Mouse (Mus musculus) adrenal gland, adult 2 months (tissue): Measurements from ENCODE around the gene T2. TPM values are rescaled to one million over a fixed set of nuclear protein-coding genes. Genes with fewer than 3 reads are reported as not detected.

ENCODE experiments used
- DNase-seq: peaks from one replicate; pipeline ENCODE4 v3.0.0; 2021
- polyA plus RNA-seq: library from polyadenylated mRNA; depleted of rRNA; stranded (reverse); fragments of >200 nt; gene quantifications from 2 replicates; pipeline ENCODE4 v1.2.3, GENCODE M21; 2012
- total RNA-seq, 2 experiments: library from RNA; stranded (reverse); gene quantifications; 2 replicates each; pipeline ENCODE4 v1.2.3; 2021

The T2 gene
- total and polyA plus RNA-seq, 3 experiments = not detected

DNA sequence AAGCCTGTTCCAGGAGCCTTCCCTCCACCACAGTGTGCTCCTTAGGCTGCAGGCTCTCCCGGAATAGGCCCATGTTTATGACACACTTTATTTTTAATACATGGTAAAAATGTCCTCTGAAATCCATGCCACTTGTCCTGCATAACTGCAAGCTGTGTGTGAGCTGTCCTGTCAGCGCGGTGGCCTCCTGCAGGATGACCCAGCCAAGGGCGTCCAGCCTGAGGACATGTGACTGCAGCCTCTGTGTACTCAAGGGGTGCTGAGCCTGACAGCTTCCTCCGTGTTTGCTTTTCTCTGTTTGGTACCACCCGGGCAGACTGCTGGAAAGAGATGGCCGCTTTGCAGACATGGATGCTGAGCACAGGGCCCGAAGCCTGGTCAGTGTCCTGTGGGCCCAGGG, 61.1 kb downstream of the T2 start:
- DNase-seq = no peak

DNA sequence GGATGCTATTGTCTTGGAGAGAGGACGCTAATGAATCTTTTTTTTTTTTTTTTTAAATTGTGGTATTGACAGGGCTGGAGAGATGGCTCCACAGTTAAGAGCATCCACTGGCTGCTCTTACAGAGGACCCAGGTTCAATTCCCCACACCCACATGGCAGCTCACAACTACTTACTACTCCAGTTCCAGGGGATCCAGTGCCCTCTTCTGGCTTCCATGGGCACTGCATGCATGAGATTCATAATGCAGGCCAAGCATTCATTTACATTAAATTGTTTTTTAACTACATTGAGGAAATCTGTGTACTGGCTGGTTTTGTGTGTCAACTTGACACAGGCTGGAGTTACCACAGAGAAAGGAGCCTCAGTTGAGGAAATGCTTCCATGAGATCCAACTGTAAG, 64.9 kb downstream of the T2 start:
- DNase-seq = no peak

DNA sequence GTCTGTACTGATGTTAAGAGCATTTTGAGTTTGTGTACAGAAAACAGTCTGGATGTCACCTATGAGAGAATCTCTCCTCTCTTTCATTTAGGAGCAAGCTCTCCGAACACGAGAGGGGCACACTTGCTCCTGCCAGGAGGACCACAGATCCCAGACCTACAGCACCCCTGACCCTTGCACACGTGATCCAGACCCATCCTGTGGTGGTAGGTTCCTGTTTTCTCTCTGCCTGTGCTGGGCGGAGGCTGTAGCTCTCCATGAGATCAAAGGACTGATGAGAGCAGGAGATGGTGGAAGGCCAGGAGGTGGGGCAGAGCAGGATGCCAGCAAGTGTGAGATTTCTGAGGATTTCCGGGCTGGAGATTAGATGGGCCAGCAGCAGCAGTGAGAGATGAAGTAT, 65.7 kb downstream of the T2 start:
- DNase-seq = no peak

DNA sequence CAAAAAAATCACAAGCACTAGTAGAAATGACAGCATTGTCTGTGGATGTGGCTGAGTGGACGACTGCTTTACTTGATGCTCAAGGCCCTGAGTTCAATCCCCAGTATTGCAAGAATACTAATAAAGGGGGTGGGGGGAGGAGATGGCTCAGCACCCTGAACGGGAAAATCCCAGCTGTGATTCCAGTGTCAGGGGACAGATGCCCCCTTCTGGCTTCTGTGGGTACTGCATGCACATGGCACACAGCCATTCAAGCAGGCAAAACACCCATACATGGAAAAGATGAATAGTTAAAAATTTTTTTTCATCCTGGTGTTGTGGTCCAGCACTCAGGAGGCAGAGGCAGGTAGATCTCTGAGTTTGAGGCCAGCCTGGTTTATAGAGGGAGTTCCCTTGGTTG, 67.5 kb downstream of the T2 start:
- no peak for DNase-seq

DNA sequence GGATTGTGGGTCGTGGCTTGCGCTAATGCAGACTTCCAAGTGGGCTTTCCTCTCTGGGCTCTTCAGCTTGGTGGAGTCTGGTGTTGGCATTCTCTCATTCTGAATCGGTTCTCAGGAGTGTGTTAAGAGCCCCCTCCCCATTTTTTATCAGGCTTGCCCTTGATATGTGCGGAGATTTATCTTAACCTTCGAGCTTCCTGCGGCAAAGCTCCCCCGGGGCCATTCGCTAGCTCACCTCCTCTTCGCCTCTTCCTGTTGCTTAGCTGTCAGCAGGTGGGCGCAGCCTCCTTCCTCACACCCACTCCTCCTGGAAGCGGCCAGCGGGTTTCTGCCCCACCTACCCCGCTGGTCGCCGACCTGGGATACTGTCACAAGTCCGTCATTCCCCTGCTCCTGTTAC, 73.6 kb downstream of the T2 start:
- no peak for DNase-seq

DNA sequence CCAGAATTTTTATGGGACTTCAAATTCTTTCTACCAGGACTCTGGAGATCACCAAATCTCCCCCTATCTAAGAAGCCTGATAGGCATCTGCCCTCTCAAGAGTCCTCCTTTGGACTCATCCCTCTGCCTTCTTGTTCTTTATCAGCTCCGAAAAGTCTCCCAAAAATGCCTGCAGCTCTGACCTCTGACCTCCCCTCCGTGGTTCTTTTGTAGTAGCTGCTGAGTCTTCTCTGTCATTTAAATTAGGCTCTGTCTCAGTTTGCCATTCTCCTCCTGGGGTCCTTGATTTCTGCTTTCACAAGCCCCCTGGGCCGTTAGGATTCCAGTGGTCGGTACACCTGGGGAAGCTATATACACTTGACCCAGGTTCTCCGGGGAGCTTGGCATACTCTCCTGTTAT, 74.1 kb downstream of the T2 start:
- no peak for DNase-seq

DNA sequence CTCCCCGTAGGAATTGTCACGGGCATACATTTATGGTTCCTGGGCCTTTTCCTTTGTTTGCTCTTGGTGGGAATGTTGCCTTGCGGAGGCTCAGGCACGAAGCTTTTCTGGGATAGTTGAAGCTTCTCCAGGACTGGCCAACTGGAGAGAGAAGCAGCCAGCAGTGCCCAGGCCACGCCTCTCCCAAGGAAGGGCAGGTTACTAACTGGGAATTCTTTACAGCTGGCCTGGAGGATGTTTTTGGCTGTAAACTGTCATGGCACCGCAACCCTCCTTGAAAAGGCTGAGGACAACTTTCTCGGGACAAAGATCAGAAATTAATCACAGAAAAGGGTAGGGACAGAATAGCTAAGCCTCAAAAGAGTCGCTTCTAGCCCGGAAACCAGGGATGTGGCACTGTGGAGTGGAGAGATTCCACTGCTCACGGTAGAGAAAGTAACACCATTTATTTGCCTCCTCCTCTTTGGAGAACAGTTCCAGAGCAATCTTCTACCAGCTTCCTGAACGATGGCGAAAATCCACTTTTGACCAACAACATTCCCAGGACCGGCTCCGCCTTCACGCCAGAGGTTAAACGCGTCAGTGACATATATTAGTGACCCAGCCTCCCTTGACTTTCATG, 76.5 kb downstream of the T2 start:
- no peak for DNase-seq

DNA sequence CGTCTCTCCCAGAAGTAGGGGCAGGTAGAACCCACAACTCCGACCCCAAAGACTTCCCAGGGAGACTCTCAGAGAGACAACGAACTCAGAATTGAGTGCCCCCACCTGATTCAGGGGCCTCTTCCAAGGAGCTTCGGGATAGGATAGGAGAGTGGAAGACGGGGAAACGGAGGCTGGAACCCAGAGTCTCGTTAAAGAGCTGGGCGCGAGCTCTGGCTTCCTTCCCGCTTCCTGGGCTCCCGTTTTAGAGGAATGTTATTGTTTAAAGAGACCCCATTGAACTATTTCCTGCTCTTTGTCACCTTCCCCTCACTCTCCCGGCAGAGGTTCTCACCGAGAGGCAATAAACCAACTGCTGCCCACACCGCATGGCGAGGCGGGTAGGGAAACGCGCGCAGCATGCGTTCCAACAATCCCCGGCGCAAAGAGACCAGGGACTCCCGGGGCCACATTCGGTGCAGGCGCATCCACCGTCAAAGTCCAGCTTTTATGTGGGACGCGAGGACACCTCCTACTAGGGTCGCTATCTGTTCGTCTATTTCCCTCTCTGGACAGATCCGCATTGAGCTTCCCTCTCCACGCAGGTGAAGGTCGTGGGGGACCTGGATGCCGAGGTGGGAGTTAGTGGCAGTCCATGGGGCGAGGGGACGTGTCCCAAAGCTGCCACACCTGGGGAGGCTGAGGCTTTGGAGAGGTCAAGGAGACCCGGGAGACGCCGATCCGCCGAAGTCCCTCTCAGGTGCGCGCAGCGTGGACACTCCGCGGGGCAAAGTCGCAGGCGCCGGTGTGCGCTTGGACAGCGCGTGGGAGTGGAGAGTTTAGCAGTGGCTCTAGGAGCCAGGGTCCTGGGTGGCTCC, 77.6 kb downstream of the T2 start:
- DNase-seq = no peak

DNA sequence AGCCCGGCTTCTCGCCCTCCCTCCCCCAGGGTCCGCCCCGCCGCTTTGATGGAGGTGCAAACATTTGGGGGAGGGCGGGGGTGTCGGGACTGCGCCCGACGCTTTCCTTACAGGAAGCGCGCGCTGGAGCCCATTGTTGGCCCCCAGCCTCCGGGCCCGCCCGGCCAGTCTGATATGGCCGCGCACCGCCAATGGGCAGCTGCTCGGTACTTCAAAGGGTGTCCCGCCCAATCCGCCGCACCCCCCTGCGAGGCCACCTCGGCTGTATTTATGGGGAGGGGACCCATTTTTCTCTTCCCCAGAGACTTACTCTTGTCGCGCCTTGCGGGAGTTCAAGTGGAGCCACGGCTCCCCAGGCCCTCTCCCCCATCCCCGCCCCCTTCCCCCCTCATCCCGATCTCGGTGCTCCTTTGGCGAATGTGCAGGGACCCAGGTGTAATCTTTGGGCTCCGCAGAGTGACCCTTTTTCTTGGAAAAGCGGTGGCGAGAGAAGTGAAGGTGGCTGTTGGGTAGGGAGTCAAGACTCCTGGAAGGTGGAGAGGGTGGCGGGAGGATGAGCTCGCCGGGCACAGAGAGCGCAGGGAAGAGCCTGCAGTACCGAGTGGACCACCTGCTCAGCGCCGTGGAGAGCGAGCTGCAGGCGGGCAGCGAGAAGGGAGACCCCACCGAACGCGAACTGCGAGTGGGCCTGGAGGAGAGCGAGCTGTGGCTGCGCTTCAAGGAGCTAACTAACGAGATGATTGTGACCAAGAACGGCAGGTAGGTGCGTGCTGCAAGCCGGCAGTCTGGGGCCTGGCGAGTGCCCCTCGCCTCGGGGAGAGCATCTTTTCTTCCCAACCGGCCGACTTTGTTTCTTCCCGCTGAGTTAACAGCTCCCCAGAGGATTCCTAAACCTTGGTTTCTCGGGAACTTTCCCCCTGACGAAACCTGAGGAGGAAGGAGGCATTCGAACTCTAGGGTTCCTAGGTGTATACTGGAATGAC, 78.5 kb downstream of the T2 start, which contains the start of gene T:
Gene T, plus strand, starts transcription at position 446 of the 983 bp plus-strand sequence.
- no peak for DNase-seq

DNA sequence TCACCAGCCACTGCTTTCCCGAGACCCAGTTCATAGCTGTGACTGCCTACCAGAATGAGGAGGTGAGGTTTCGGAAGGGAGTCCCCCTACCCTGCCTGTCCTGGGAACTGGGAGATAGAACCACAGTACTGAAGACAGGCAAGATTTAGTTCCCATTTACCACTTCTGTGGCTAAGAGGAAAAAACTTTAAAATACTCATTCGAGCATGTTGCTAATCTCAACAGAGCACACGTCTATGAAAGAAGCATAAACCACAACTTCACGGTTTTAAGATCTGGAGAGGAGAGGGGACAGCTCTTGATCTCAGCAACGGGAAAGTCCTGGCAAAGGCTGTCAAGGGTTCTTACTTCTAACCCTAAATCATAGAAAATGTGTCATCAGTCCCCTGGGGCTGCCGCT, 80.4 kb downstream of the T2 start:
- no peak for DNase-seq

DNA sequence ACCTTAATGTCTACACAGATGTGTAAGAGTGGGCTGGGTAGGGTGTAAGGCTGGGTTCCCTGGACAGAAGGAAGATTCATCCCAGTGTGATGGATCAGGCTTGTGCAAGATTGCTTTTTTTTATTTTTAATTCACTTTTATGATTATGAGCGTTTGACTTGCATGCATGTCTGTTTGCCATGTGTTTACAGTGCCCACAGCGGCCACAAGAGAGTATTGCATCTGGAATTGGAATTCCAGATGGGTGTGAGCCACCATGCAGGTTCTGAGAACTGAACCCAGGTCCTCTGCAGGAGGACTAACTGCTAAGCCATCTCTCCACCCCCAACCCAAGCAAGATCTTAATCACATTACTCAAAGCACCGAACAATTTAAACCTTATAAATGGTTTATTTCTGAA, 88.3 kb downstream of the T2 start:
- no peak for DNase-seq

DNA sequence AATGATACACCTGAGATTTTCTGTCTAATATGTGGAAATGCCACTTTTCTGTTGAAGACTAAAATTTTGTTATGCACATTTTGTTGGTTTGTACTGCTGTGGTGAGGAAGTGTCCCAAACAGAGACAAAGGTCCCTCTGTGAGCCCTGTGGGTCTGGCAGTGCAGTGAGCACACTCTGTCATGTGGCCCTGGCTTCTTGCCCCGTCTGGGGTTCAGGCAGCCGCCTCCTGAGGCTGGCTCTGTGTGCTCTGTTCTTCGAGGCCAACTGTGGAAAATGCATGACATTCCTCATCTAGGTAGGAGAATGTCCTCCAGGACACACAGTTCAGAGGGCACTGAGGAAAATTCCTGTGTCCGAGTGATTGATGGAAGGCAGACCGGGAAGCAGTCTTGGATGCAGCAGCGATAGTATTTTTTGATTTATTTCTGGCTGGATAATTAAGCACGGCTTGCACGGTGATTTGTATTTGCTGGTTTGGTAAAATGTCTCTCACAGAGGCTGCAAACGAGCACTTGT, 91.9 kb downstream of the T2 start:
- no peak for DNase-seq

DNA sequence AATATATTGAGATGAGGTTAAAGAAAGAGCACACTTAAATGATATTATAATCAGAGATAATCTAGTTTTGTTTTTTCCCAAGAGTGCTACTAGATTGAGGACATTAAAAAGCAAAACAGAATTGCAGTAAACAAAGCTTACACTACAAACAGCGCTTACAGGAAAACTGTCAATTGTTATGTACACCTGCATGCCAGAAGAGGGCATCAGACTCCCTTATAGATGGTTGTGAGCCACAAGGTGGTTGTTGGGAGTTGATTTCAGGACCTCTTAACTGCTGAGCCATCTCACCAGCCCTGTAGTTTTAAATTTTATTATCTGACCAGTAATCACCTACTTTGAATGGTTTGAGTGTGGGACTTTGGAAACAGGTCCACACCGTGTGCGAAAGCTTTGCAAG, 92.5 kb downstream of the T2 start:
- DNase-seq = no peak

DNA sequence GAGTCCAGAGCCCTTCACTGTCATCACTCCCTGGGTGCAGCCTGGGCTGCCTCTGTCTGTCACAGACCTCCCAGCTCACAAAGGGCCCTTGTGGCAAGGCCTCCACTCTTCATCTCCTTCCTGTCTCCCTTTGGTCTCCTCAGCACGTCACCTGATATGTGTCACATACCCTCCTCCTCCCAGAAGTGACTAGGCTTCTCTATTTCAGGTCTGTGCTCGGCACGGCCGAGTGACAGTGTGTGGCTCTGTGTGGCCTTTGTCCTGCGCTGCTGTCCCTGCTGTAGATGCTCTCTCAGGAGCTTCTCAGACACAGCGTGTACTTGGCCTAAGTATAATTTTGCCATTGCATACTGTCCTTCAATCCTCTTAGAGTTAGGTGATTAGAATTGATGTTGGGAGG, 99.4 kb downstream of the T2 start:
- no peak for DNase-seq

DNA sequence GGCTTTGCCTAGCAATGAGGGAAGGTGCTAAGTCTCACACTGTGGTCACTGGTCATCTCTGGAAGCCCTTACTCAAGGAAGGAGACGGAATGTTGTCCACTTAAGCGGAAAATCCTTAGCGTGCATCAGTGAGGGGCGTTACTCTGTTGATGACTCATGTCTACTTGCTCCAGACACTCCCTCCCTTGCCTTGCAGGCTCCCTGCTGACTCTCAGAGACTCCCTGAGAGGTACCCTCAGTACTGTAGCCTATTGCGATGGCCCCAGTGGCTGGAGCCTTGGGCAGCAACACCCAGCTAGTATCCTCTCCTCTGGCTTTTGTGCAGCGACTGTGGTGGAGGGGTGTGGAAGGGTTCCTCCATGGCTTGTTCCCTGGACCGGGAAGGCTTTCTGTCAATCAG, 99.8 kb downstream of the T2 start:
- peak; percentile 11 for DNase-seq

DNA sequence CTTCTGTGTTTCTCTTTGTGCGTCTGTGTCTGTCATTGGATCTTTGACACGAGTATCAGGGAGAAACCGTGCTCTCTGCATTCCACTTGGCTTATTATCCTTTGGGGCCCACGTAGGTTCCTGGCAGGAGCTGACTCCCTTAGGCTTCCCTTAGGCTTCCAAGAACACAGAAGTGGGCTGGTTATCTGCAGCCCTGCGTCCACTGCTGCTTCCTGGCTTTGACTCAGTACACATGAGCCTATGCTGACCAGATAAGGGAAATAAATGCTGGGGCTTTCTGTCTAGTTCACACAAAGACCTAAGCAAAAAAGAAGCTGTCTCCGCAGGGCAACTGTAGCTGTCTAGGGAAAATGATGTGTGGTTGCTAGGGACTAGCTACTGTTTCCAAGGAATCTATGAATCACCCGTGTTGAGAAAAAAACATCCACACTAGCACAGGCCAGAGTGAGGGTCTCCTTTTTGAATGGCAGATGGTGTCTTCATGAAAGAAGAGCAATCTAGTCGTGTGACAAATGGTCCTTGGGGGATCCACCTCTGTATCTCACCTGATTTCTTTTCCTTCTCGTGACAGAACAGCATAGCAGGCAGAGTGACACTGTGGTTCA, 101.2 kb downstream of the T2 start:
- no peak for DNase-seq

DNA sequence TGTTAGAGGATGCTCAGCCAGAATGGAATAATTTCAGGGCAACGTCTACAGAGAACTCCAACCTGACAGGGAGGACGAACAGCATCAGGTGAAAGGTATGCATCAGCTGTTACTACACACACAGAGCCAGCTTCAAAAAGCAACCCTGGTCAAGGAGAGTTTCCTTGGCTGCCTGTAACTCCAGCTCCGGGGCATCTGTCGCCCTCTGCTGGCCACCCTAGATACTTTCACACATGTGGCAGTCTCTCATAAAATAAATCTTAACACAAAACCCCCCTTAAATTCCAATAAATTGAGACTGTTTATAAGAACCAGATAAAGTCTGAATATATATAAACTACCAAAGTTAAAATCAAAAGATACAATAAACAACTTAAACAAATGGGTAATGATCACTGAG, 105.8 kb downstream of the T2 start:
- DNase-seq = peak; percentile 35

DNA sequence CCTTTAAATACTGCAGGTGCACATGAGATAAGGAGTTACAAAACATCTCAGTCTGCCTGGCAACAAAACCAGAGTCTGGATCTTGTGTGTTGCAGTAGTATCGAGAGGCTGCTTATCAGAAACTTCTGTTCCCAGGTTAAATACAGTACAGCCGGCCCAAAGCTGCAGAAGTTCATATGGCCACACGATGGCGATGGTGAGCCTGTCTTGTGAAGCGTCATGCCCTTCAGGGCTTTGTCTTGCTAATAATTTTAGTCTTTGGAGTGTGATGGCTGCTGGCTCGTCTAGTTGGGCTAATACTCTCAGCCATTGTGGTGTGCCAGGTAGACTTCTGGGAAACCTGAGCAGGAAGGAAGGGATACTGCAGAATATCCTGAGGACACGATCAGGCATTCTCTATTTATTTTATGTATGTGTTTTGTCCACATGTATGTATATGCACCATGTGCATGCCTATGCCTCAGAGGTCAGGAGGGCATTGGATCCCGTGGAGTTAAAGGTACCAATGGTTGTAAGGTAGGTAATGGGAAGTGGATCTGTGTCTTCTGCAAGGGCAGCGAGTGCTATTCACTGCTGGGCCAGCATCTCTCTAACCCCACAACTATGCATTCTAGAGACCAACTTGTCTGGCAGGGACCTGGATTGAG, 107.8 kb downstream of the T2 start:
- DNase-seq = peak; percentile 39

DNA sequence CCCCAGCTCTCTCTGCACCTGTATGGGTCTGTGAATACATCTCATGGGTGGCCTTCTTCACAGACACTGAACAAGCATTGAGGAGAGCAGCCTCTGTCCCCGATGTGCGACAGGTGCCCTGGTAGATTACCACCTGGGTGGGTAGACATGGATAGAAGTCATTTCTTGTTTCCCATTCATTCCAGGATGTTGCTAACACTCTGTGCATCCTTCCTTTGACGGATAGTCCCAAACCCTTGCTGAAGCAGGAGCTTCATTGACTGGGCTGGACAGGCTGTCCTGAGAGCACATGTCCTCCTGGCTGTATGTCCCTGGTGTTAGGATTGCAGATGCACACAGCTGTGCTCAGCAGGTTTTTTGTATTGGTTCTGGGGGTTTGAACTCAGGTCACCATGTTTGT, 112.0 kb downstream of the T2 start:
- no peak for DNase-seq

DNA sequence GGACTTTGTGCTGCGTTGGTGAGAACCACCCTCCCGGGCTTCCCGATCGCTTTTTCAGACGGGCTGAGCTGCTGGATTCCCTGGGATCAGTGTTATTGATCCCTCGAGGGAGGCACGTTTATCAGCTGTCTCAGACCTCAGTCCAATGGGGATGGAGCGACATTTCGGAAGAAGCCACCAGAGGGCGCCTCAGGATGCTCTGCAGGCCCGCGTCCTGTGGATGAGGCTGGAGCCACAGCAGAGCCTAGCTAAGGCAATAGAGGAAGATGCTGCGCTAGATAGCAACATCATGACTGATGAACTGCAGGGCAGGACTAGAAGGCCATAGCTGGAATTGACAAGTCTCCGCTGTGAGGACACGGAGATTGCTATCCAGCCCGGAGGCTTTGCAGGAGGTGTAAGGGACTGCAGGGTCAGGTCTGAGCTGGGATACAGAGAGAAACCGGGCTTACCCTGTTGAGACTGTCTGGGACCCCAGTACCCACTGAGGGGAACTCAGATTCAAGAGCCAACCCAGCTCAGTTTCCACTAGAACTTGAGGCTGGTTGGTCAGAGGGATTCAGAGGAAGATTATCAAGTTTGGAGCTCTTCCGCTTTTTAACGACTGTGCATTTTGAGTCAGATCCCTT, 113.0 kb downstream of the T2 start:
- DNase-seq = peak; percentile 83
